Mouse (Mus musculus) layer of hippocampus, postnatal 36 days (tissue): ENCODE measurements around the gene Prorsd1. TPM values are rescaled to one million over a fixed set of nuclear protein-coding genes. Genes with fewer than 3 reads are reported as not detected.

Source experiments
- DNase-seq, 2 experiments: peaks; one replicate each; pipeline ENCODE4 v3.0.0; 2022
- total RNA-seq, 2 experiments: library from RNA; stranded (reverse); gene quantifications; 2 replicates each; pipeline ENCODE4 v1.2.3; 2021

The Prorsd1 gene
- total RNA-seq, 2 experiments from 2014 or later, result 3.7 to 5.1 TPM

GRCm38 (mm10) chr11:29503948-29504893, 10.6 kb downstream of the Prorsd1 start:
- no peak for DNase-seq

- DNase-seq, result no peak
Measured at GRCm38 (mm10) chr11:29496962-29497361, 17.9 kb downstream of the Prorsd1 start.

GRCm38 (mm10) chr11:29493135-29493534, 21.7 kb downstream of the Prorsd1 start:
- no peak for DNase-seq

GRCm38 (mm10) chr11:29474676-29475075, 40.2 kb downstream of the Prorsd1 start:
- no peak for DNase-seq

Other genes starting within 250 kb of the Prorsd1 start
- gene Ccdc88a, start 141.4 kb downstream of the Prorsd1 start, total RNA-seq, result 10 to 100 TPM; 62.9 to 73.6 TPM
- 10 to 100 TPM; 32.2 to 34.8 TPM for gene Mtif2, start 11.4 kb upstream of the Prorsd1 start, total RNA-seq
- gene Clhc1, start 32.9 kb upstream of the Prorsd1 start, total RNA-seq, result under 1 TPM; 0.22 to 0.43 TPM
- gene Rps27a, start 33.1 kb upstream of the Prorsd1 start, total RNA-seq, result 100 to 1,000 TPM; 464 to 469 TPM
- 100 to 1,000 TPM; 443 to 493 TPM for gene Rtn4, start 177.9 kb upstream of the Prorsd1 start, total RNA-seq